Mouse (Mus musculus) olfactory bulb, adult 2 months (tissue): Measurements from ENCODE around the gene Zdhhc12.

ENCODE experiments used
- CTCF ChIP-seq: fragments of 200-500 bp; IDR thresholded peaks from 2 replicates; pipeline ENCODE4 v1.5.1; 2012; ENCODE audit warnings: low read depth, mild to moderate bottlenecking, low read length, moderate library complexity; ENCODE audit not compliant: insufficient read depth
- POLR2A ChIP-seq: fragments of 200-500 bp; IDR thresholded peaks from 2 replicates; pipeline ENCODE4 v1.6.1; 2012; ENCODE audit warnings: mild to moderate bottlenecking, low read depth, low read length, moderate library complexity; ENCODE audit not compliant: insufficient read depth

- TF ChIP-seq CTCF (no peak), POLR2A (no peak)
These were observed 20.6 kb downstream of the Zdhhc12 start for GRCm38 (mm10) chr2:30072875-30073274.
